Mouse (Mus musculus): ENCODE measurements around the gene Rgs7. TPM values are rescaled to one million over a fixed set of nuclear protein-coding genes. Genes with fewer than 3 reads are reported as not detected.

Rgs7 gene
- polyA plus RNA-seq, 1 experiment from 2014 or later: 6.6 TPM

- no peak for ATAC-seq (ENCODE audit: low FRiP score)
- 85% methylated on average over 1 of the region's 1 CpGs for WGBS
- Histone ChIP-seq H3K36me3 (replicated peaks) (no peaks in the 10 kb centered on the region), H3K4me1 (no peaks in the 10 kb centered on the region), H3K4me3 (replicated peaks) (no peak overlapping the region), H3K4me2 (no peak overlapping the region), H3K27ac (no peak overlapping the region), H3K27me3 (no peaks in the 10 kb centered on the region), H3K9ac (no peak overlapping the region), H3K9me3 (no peaks in the 10 kb centered on the region)
Measured at GRCm38 (mm10) chr1:175346162-175346561, 146.1 kb downstream of the Rgs7 start.

- WGBS: 64% methylated on average over 4 of the region's 4 CpGs
Measured at GRCm38 (mm10) chr1:175336191-175336590, 156.1 kb downstream of the Rgs7 start.

GRCm38 (mm10) chr1:175333041-175333854 lies 159.1 kb downstream of the Rgs7 start:
- no peak overlapping the region for H3K27ac ChIP-seq
- H3K27me3 ChIP-seq: no peaks in the 10 kb centered on the region
- H3K9me3 ChIP-seq: no peaks in the 10 kb centered on the region
- no peaks in the 10 kb centered on the region for H3K36me3 ChIP-seq (replicated peaks)
- H3K4me3 ChIP-seq (replicated peaks): no peak overlapping the region
- no peak overlapping the region for H3K4me2 ChIP-seq
- WGBS: 94% methylated on average over 9 of the region's 9 CpGs
- no peak for ATAC-seq (ENCODE audit: low FRiP score)
- H3K9ac ChIP-seq: no peak overlapping the region
- no peaks in the 10 kb centered on the region for H3K4me1 ChIP-seq

More at GRCm38 (mm10) chr1:175336191-175336590, 156.1 kb downstream of the Rgs7 start:
- H3K36me3 ChIP-seq (replicated peaks): no peaks in the 10 kb centered on the region
- no peaks in the 10 kb centered on the region for H3K4me1 ChIP-seq
- H3K4me3 ChIP-seq (replicated peaks): no peak overlapping the region
- no peak for ATAC-seq (ENCODE audit: low FRiP score)
- H3K4me2 ChIP-seq: no peak overlapping the region
- H3K27me3 ChIP-seq: no peaks in the 10 kb centered on the region
- no peak overlapping the region for H3K27ac ChIP-seq
- H3K9me3 ChIP-seq: no peaks in the 10 kb centered on the region
- no peak overlapping the region for H3K9ac ChIP-seq

- ATAC-seq (ENCODE audit: low FRiP score): 0 out of 2 replicates have a peak, but pooled peaks have one; percentile 39
- WGBS: 76% methylated on average over 3 of the region's 3 CpGs
- Histone ChIP-seq H3K9ac (no peak overlapping the region), H3K36me3 (replicated peaks) (no peaks in the 10 kb centered on the region), H3K27ac (no peak overlapping the region), H3K9me3 (no peaks in the 10 kb centered on the region), H3K4me1 (no peaks in the 10 kb centered on the region), H3K27me3 (no peaks in the 10 kb centered on the region), H3K4me3 (replicated peaks) (no peak overlapping the region), H3K4me2 (no peak overlapping the region)
Measured at GRCm38 (mm10) chr1:175329934-175330471, 162.3 kb downstream of the Rgs7 start.

GRCm38 (mm10) chr1:175322781-175323180 lies 169.5 kb downstream of the Rgs7 start:
- Histone ChIP-seq H3K27me3 (no peaks in the 10 kb centered on the region), H3K4me1 (peaks cover 3% of the 10 kb centered on the region; the same call in 1 of the 2 replicates), H3K9ac (no peak overlapping the region), H3K4me2 (no peak overlapping the region), H3K4me3 (replicated peaks) (no peak overlapping the region), H3K9me3 (no peaks in the 10 kb centered on the region), H3K27ac (no peak overlapping the region), H3K36me3 (replicated peaks) (no peaks in the 10 kb centered on the region)
- no peak for ATAC-seq (ENCODE audit: low FRiP score)

- Histone ChIP-seq H3K4me1 (peaks cover 3% of the 10 kb centered on the region; the same call in 1 of the 2 replicates), H3K27me3 (no peaks in the 10 kb centered on the region), H3K4me3 (replicated peaks) (no peak overlapping the region), H3K36me3 (replicated peaks) (no peaks in the 10 kb centered on the region), H3K9me3 (no peaks in the 10 kb centered on the region), H3K9ac (no peak overlapping the region), H3K27ac (no peak overlapping the region), H3K4me2 (no peak overlapping the region)
- ATAC-seq (ENCODE audit: low FRiP score): peak; percentile 44; the same call in 1 of the 2 replicates
- WGBS: 48% methylated on average over 9 of the region's 9 CpGs
Measured at GRCm38 (mm10) chr1:175319205-175319604, 173.1 kb downstream of the Rgs7 start.

- Histone ChIP-seq H3K27me3 (no peaks in the 10 kb centered on the region), H3K4me2 (no peak overlapping the region), H3K9me3 (no peaks in the 10 kb centered on the region), H3K9ac (no peak overlapping the region), H3K4me3 (replicated peaks) (no peak overlapping the region), H3K4me1 (peaks cover 3% of the 10 kb centered on the region; the same call in 1 of the 2 replicates), H3K27ac (no peak overlapping the region), H3K36me3 (replicated peaks) (no peaks in the 10 kb centered on the region)
- ATAC-seq (ENCODE audit: low FRiP score): no peak
- WGBS: 25% methylated on average over 1 of the region's 1 CpGs
Measured at GRCm38 (mm10) chr1:175317264-175317663, 175.0 kb downstream of the Rgs7 start.

- Histone ChIP-seq H3K9me3 (no peaks in the 10 kb centered on the region), H3K4me1 (no peaks in the 10 kb centered on the region), H3K27me3 (no peaks in the 10 kb centered on the region), H3K9ac (no peak overlapping the region), H3K27ac (no peak overlapping the region), H3K4me3 (replicated peaks) (no peak overlapping the region), H3K36me3 (replicated peaks) (no peaks in the 10 kb centered on the region), H3K4me2 (no peak overlapping the region)
- 82% methylated on average over 3 of the region's 3 CpGs for WGBS
- no peak for ATAC-seq (ENCODE audit: low FRiP score)
Measured at GRCm38 (mm10) chr1:175307604-175308003, 184.7 kb downstream of the Rgs7 start.

GRCm38 (mm10) chr1:175300895-175301294 lies 191.4 kb downstream of the Rgs7 start:
- no peak overlapping the region for H3K4me2 ChIP-seq
- no peak overlapping the region for H3K9ac ChIP-seq
- H3K27me3 ChIP-seq: no peaks in the 10 kb centered on the region
- ATAC-seq (ENCODE audit: low FRiP score): no peak
- 0 out of 2 replicates have a peak, but pooled peaks cover 3% of the 10 kb centered on the region for H3K4me1 ChIP-seq
- no peaks in the 10 kb centered on the region for H3K36me3 ChIP-seq (replicated peaks)
- H3K9me3 ChIP-seq: no peaks in the 10 kb centered on the region
- WGBS: 76% methylated on average over 1 of the region's 1 CpGs
- H3K4me3 ChIP-seq (replicated peaks): no peak overlapping the region
- no peak overlapping the region for H3K27ac ChIP-seq

- Histone ChIP-seq H3K4me3 (replicated peaks) (no peak overlapping the region), H3K36me3 (replicated peaks) (no peaks in the 10 kb centered on the region), H3K27me3 (no peaks in the 10 kb centered on the region), H3K27ac (no peak overlapping the region), H3K9ac (no peak overlapping the region), H3K4me1 (0 out of 2 replicates have a peak, but pooled peaks cover 3% of the 10 kb centered on the region), H3K9me3 (no peaks in the 10 kb centered on the region), H3K4me2 (no peak overlapping the region)
- ATAC-seq (ENCODE audit: low FRiP score): peak; percentile 30; the same call in 1 of the 2 replicates
- WGBS: 45% methylated on average over 3 of the region's 3 CpGs
Measured at GRCm38 (mm10) chr1:175300404-175300803, 191.9 kb downstream of the Rgs7 start.

- WGBS: 89% methylated on average over 2 of the region's 2 CpGs
- H3K9ac ChIP-seq: no peak overlapping the region
- no peaks in the 10 kb centered on the region for H3K27me3 ChIP-seq
- no peak for ATAC-seq (ENCODE audit: low FRiP score)
- 0 out of 2 replicates have a peak, but pooled peaks cover 3% of the 10 kb centered on the region for H3K4me1 ChIP-seq
- H3K4me3 ChIP-seq (replicated peaks): no peak overlapping the region
- H3K9me3 ChIP-seq: no peaks in the 10 kb centered on the region
- no peak overlapping the region for H3K27ac ChIP-seq
- H3K4me2 ChIP-seq: no peak overlapping the region
- H3K36me3 ChIP-seq (replicated peaks): no peaks in the 10 kb centered on the region
Measured at GRCm38 (mm10) chr1:175299603-175300397, 192.5 kb downstream of the Rgs7 start.

GRCm38 (mm10) chr1:175296906-175297305 lies 195.4 kb downstream of the Rgs7 start:
- no peaks in the 10 kb centered on the region for H3K27me3 ChIP-seq
- WGBS: 95% methylated on average over 1 of the region's 1 CpGs
- ATAC-seq (ENCODE audit: low FRiP score): no peak
- 0 out of 2 replicates have a peak, but pooled peaks cover 3% of the 10 kb centered on the region for H3K4me1 ChIP-seq
- H3K4me2 ChIP-seq: no peak overlapping the region
- H3K9me3 ChIP-seq: no peaks in the 10 kb centered on the region
- no peak overlapping the region for H3K27ac ChIP-seq
- H3K4me3 ChIP-seq (replicated peaks): no peak overlapping the region
- H3K36me3 ChIP-seq (replicated peaks): no peaks in the 10 kb centered on the region
- no peak overlapping the region for H3K9ac ChIP-seq
